Mouse (Mus musculus): ENCODE data around the gene Lrrfip1.

DNA sequence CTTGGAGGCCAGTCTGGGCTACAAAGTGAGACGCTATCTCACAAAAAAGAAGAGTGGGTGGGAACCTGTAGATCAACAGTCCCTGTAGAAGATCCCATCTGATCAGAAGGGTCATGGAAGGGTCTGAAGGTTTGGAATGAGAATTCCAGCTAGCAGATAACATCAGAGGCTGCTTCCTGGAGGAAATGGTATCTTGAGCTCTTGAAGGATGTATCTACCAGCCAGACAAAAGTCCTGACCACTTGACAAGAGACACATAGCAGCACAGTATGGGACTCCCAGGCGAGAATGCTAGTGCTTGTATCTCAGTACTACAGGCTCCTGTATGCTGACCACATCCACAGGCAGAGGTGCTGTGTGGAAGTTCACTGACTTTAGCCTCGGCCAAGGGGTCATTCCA, 2.6 kb downstream of the Lrrfip1 start:
- TF ChIP-seq CTCF (IDR thresholded peaks at IDR 0.05; ENCODE audit: control insufficient read depth, insufficient read depth, insufficient replicate concordance, low read depth, low read length) (no peak), POLR2A (IDR thresholded peaks at IDR 0.05; ENCODE audit: control insufficient read depth, low read depth, low read length) (no peak)
